Mouse (Mus musculus): ENCODE data around the gene Ddx28.
A peak's percentile ranks its signal among the peaks of the same experiment; 100 is the strongest.
"Not testable (repeated sequence)": the region's sequence is repeated elsewhere in the genome, so short reads cannot be mapped to it uniquely, and the experiment has no call there.

Ddx28 gene

DNA sequence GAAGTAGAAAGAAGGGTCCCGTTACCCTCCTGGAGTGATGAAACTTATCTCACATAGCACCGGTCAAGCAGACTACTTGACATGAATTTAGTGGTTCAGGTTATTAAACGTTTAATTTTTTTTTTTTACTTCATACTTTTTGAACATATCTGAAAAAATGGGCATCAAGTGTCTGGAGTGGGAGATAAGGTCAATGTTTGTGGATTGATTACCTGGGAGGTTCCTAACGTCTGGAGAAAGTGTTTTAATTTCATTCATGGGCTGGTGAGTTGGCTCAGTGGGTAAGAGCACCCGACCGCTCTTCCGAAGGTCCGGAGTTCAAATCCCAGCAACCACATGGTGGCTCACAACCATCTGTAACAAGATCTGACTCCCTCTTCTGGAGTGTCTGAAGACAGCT is 521 bp upstream of the Ddx28 start:
- not testable (repeated sequence) for DNase-seq (ENCODE audit: low read depth, low spot score)

DNA sequence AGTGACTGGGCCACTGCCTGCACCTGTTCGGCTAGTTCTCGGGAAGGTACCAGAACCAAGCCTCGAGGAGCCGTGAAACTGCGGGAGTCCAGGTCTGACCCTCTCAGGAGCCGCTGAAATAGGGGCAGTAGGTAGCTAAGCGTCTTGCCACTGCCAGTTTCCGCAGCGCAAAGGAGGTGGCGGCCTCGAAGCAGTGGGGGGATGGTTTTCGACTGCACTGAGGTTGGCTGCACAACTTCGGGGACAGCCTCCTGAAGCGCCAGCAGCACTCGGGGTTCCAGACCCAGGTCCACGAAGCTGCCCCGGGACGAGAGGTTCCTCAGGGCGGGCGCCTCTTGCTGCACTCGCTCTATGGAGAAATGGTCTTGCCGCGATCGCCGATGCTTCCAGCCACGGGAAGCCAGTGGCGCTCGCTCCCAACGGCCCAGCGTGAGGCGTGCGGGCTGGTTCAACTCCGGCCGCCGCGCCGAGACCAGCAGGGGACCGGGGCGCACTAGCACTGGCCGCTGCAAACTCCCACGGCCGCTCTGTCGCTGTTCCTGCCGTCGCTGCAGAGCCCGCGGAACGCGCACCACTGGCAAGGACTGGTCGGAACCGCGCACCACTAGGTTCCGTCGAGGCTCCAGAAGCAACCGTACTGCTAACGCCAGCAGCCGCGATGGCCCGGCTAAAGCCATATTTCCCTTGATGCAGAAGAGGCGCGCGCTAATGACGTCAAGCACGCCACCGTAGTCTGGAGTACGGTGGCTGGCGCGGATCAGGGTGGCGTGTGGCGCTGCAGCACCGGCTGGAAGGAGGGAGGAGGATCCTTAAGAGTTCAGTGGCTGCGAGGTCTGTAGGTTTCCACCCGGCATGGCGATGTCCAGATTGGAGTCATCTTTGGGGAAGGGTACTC is 687 bp downstream of the Ddx28 start:
- DNase-seq (ENCODE audit: low read depth, low spot score), result peak; percentile 88

DNA sequence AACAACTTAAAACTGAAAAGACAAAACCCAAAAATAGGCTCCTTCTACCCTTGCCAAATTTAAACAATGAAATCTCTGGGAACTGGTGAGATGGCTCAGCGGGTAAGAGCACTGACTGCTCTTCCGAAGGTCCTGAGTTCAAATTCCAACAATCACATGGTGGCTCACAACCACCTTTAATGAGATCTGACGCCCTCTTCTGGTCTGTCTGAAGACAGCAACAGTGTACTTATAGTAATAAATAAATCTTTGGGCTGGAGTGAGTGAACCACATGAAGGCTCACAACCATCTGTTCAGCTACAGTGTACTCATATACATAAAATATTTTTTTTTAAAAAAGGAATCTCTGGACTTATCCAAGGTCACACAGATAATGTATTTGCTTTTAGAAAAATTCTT is 3.8 kb downstream of the Ddx28 start:
- DNase-seq (ENCODE audit: low read depth, low spot score), result not testable (repeated sequence)

DNA sequence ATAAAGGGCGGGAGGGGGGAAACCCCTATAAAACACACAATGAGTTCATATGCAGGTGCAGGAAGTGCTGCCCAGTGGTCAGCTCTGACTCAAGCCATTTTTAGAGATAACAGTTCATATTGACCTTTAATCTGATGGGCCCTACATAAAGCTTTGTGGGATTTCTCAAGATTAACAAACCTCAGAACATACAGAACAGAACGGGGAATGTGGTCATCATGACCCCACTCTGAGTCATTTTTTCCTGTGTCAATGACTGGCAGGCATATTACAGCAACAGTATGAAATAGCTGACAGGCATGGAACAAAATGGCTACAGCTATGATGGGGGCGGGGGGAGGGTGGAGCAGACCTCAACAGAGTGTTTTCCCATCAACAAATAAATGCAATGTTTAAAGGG is 4.5 kb downstream of the Ddx28 start:
- DNase-seq (ENCODE audit: low read depth, low spot score), result no peak

GRCm38 (mm10) chr8:106006413-106006812 is 5.3 kb downstream of the Ddx28 start:
- no peak for DNase-seq (ENCODE audit: low read depth, low spot score)

DNA sequence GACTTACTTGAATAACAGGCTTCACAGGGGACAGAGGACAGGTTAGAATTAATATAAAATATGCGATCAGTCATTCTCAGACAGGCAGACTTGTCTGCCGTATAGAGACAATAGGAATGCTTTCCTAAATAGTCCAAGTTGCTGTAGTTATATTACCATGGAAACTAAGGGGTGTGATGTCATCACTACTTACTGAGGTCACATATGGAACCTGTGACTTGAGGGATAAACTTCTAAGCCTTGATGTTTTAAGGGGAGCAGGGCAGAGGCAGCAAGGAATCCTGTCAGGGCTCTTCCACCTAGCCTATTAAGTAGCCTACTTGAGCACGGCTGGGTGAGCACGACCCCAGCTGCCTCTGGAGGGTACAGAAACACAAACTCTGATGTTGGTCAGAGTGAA is 5.8 kb downstream of the Ddx28 start, which contains the start of gene Dpep2nb:
Dpep2nb (minus strand) TSS at position 101 of the 400 bp plus-strand sequence.
- no peak for DNase-seq (ENCODE audit: low read depth, low spot score)

GRCm38 (mm10) chr8:106004538-106005207 is 7.0 kb downstream of the Ddx28 start:
- no peak for DNase-seq (ENCODE audit: low read depth, low spot score)

DNA sequence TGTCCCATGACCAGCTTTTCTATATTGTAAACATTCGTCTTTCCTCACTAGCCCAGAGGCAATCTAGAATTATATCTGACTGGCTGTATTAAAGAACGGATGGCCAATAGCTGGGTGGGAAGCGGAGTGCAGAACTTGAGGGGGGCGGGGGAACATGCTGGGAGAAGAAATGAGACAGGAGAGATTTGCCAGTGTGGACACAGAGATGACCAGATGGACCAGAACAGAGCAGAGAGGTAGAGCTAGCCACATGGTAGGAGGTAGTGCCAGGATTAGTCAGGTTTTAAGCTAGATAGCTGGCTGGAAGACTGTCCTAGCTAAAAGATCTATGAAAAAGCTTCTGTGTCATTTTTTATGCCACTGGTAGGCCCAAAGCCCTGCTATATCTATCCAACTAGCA is 9.8 kb downstream of the Ddx28 start:
- DNase-seq (ENCODE audit: low read depth, low spot score), result no peak

DNA sequence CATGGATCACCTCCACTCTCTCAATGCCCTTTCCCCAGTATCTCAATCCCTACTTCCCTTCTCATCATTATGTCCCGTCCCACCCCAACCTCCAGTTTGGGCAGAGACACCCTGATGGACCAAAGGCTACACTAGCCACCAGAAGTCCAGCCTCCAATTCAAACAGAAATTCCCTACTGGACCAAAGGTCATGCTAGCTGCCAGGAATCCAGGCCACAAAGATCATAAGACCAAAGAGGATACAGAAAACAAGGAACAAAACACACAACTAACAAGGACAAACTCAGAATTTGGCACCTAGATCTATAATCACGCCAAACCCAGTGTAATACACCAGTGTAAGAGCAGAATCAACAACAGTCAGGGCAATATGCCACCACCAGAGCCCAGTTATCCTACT is 12.7 kb downstream of the Ddx28 start:
- no peak for DNase-seq (ENCODE audit: low read depth, low spot score)

DNA sequence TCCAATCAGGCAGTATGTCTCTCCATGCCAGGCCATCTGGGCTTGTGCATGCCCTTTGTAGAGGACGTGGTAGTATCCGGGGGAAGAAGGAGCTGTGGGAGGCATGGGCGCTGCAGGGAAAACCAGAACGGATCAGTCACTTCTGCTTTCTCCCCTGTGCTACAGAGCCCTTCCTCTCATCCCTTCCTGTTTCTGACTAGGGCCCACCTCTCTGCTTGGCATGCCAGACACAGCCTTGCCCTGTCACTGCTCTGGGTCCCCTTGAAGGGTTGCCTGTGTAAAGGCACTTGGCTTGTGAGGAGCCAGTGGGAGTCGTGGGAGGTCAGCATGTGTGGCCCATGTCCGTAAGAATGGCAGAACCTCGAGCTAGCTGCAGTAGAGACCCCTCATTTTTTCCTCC is 15.3 kb downstream of the Ddx28 start:
- no peak for DNase-seq (ENCODE audit: low read depth, low spot score)

GRCm38 (mm10) chr8:105993226-105993625 is 18.5 kb downstream of the Ddx28 start:
- no peak for DNase-seq (ENCODE audit: low read depth, low spot score)

DNA sequence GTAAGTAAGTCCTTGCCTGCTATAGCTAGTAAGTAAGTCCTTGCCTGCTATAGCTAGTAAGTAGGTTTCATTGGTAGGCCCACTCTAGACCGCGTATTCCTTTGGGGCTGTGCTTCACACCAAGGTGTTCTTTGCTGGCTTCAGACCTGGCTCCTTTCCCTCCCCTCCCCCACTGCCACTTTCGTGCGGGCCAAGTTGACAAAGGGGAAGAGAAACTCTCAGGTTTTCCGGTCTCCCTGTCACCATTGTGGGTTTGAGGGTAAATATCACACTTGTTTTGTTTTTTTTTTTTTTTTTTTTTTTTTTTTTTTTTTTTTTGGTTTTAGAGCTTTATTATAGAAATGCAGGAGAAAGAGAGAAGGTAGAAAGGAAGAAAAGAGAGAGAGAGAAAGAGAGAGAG is 19.2 kb downstream of the Ddx28 start:
- no peak for DNase-seq (ENCODE audit: low read depth, low spot score)

DNA sequence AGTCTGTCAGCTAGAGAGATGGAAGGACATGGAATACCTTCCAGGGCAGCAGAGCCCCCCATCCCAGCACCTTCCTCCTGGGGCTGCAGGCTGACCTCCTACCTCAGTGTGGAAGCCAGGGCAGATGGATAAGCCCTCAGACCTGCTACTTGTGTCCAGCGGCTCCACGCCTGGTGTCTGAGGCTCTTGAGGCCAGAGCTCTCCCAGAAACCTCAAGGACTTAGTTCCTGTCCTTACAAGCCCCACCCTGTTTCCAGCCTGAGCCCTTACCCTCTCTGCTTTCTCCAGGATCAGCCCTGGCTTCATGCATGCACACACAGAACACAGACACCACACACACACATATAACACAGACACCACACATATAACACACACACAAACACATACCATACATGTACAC is 20.1 kb downstream of the Ddx28 start:
- no peak for DNase-seq (ENCODE audit: low read depth, low spot score)

DNA sequence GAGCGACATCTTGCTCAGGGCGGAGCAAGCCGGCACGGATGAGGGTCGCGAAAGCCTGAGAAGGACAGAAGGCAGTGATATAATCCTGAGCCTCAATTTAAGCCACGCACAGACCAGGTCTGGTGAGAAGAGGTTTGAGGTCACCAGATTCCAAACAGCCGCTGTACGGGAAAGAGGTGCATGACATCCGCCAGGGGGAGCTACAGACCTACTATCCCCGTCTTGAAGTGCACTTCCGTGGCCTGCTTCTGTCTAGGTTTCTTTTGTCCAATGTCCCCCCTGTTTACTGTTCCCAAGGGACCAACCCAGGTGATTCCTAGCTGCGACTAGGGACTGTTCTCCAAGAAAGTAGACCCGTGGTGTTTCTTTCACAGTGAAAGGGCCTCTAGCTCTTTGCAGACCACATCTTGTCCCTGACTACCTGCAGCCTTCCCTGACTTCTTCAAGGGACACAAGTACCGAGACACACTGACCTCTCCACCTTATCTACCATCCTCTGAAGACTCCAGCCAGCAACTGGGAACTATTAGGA is 20.8 kb downstream of the Ddx28 start, which contains the start of gene Dus2:
Dus2 (plus strand) TSS at position 482 of the 532 bp plus-strand sequence.
- DNase-seq (ENCODE audit: low read depth, low spot score), result peak; percentile 79

GRCm38 (mm10) chr8:105988546-105988945 is 23.1 kb downstream of the Ddx28 start:
- no peak for DNase-seq (ENCODE audit: low read depth, low spot score)

GRCm38 (mm10) chr8:105983406-105983805 is 28.3 kb downstream of the Ddx28 start:
- DNase-seq (ENCODE audit: low read depth, low spot score), result not testable (repeated sequence)

GRCm38 (mm10) chr8:105981146-105981545 is 30.5 kb downstream of the Ddx28 start:
- no peak for DNase-seq (ENCODE audit: low read depth, low spot score)

GRCm38 (mm10) chr8:105979325-105979724 is 32.4 kb downstream of the Ddx28 start, which contains the start of gene Dpep3:
Gene Dpep3, minus strand, starts transcription at chr8:105979429.
- no peak for DNase-seq (ENCODE audit: low read depth, low spot score)

DNA sequence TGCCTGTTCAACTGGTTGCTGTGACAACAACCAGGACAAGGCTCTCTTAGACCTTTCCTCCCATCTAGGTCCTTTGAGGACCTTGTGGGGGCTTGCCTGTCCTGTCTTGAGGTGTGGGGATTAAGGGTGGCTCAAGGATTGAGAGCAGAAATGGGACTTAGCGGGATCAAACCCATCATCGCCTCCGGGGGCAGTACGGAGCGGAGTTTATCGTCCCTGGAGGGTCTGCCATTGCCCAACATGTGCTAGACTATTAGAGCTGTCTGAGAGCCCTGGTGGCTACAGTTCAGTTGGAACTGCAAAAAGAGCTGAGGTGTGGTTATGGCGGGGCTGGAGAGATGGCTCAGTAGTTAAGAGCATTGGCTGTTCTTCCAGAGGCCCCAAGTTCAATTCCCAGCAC is 36.3 kb downstream of the Ddx28 start:
- no peak for DNase-seq (ENCODE audit: low read depth, low spot score)

- DNase-seq (ENCODE audit: low read depth, low spot score), result no peak
Observed at GRCm38 (mm10) chr8:105971019-105971720, 40.5 kb downstream of the Ddx28 start.

GRCm38 (mm10) chr8:105969367-105969766 is 42.3 kb downstream of the Ddx28 start:
- DNase-seq (ENCODE audit: low read depth, low spot score), result no peak
